Mouse (Mus musculus) cerebellum, adult 8-10 months (tissue): ENCODE results near the gene Sh3bp5.

Experiments
- DNase-seq: peaks from one replicate; pipeline ENCODE4 v3.0.0; 2022

The Sh3bp5 gene

DNA sequence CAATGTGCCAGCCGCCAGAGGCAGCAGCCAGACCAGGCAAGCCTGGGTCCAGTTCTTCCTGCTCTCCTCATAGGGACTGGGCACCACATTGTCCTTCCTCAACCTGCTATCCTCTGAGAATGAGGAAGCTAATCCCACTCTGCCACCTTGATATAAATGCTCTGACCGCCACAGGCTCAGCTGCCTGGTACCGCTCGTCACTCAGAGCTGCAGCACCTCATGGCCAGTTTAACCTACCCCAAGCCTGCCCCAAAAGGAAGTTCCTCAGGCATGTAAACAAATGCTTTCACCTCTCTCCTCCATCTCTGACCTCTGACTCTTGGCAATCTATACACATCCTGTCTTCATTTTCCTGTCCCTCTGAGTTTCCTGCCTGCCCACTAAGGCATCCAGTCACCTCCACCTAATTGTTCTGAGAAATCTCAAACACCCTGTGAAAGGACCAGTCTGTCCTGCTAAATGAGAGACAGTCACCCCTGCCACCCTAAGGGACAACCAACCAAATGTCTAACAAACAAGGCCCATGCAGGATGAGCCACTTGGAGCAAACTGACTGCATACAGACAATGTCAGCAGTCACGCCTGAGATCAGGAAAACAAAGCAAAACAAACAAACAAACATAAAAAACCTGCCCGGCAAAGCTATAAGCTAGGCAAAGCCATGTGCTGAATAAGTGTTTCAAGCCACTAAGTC, 27.8 kb downstream of the Sh3bp5 start:
- no peak for DNase-seq

GRCm38 (mm10) chr14:31407208-31407607, 28.7 kb downstream of the Sh3bp5 start:
- DNase-seq = no peak

GRCm38 (mm10) chr14:31406154-31406810, 29.6 kb downstream of the Sh3bp5 start:
- peak; percentile 74 for DNase-seq

DNA sequence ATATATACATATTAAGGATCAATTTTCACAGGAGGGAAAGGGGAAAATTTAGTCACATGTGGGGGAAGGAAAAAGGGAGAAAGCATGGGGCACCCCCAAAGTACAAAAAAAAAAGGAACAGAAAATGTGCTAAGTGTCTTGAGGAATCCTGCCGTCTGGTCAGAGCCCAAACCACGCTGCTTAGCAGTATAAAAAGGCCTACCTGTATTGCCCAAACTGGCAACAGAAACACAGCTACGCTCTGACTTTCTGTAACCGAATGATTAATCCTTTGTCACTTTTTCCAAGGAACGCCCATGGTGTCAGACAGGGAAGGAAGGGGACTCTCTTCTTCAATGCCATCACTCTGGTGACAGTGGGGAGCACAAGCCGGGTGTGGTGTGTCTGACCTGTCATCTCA, 30.2 kb downstream of the Sh3bp5 start:
- DNase-seq = no peak

DNA sequence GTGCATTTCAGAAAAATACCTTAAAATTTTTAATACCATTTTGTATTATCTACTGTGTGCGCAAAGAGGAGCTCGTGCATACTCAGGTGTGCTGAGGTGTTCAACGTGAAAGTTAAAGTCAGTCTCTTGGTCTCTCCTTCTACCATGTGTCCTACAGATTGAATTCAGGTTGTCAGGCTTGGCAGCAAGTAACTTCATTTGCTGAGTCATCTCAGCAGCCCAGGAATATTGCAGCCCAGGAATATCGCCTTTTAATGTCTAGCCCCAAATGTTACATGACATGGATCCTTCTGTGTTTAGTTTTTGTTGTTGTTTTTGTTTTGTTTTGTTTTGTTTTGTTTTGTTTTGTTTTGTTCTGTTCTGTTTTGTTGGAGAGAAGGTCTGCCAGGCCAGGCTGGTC, 31.2 kb downstream of the Sh3bp5 start:
- DNase-seq = no peak

DNA sequence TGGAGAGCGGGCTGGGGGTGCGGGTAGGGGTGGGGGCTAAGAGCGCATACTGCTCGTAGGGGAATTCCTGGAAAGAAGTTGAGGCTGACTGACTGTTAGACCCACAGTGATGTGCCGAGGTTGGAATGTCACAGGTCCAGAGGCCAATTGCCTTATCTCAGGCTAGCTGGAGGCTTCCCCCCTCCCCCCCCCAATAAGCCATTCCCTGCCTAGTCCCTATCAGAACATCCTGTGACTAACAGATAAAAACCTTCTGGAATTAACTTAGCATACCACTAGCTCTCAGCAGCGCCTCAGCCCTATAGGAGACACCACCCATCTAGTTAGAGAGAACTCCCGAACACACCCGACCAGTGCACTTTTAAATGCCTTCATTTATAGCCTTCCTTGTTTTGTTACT, 31.9 kb downstream of the Sh3bp5 start:
- DNase-seq = no peak

DNA sequence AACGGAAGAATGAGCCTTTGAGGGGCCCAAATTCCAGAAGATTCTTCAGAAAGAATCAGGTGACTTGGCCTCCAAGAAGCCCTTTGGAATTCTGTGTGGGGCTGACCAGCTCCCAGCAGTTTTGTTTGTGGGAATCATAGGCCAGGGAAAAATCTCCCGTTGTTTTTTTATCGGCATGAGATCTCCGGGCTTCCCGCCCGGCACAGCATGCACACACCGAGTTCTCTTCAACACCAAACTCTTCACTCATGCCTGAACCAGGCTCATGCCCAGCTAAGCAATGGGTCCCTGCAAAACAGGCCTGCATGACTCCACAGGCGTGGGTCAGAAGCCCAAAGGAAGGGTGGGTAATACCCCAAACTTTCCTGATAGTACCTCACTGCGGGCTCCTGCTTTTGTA, 32.3 kb downstream of the Sh3bp5 start:
- DNase-seq = no peak

- DNase-seq = no peak
These were observed 33.2 kb downstream of the Sh3bp5 start for GRCm38 (mm10) chr14:31402693-31403092.

GRCm38 (mm10) chr14:31401918-31402427, 33.9 kb downstream of the Sh3bp5 start:
- DNase-seq = no peak

- DNase-seq = no peak
These were observed 35.0 kb downstream of the Sh3bp5 start for GRCm38 (mm10) chr14:31400896-31401295.

DNA sequence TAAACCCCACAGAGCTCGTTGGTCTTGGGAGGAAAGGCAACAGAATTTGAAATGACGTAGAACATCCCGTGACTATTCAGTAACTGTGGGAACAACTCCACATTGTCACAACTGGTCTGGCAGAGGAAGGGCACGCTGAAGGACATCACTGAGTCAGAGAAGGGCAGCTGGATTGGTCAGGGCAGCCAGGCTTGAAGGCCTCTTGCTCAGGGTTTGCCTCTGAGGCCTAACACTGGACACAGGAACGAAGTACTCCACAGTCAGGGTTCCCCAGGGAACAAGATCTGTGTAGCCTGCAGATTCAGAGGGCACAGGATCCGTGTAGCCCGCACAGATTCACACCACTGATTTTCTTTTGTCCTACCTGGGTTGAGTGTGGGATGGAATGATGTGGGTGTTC, 35.6 kb downstream of the Sh3bp5 start:
- no peak for DNase-seq

GRCm38 (mm10) chr14:31399271-31399670, 36.6 kb downstream of the Sh3bp5 start:
- no peak for DNase-seq

DNA sequence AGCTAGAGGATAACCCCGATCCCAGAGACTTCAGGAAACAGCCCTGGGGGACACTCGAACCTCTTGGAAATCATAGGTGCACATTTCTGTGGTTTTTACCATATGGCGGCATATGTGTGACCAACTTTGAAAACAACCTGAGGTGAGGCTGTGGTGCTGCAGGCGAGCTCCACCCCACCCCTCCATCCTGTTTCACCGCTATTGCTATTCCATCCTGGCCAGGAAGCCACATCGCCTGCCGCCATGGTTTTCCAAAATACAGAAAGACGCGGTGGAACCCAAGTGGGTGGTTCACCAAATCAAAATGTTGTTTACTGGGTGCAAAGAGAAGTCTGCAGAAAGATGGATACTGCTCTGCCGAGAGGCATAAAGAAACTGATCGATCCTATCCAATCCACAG, 37.1 kb downstream of the Sh3bp5 start:
- no peak for DNase-seq

GRCm38 (mm10) chr14:31397791-31398595, 37.9 kb downstream of the Sh3bp5 start:
- DNase-seq = no peak

GRCm38 (mm10) chr14:31397353-31397752, 38.5 kb downstream of the Sh3bp5 start:
- no peak for DNase-seq

GRCm38 (mm10) chr14:31396428-31396827, 39.5 kb downstream of the Sh3bp5 start:
- no peak for DNase-seq

DNA sequence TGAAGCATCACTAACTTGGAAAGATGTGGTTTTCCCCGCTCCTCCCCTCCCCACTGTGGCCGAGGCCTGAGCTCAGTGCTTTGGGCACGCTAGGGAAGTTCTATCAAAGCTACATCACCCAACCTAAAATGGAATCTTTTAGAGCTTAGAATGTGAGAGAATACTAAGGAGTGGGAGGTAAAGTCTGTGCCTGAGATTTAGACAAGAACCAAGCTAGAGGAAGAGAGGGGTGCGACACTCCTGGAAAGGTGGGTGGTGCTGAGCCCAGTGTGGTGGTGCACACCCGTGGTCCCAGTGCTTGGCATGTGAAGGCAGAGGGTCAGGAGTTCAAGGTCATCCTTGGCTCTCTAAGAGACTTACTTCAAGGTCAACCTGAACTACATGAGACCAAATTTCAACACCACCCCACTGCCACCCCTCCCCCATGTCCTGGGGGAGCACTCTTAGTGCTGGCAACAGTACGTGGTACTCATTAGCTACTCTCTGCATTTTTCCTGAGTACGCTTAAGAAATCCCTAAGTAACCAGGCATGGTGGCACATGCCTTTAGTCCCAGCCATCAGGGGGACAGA, 40.2 kb downstream of the Sh3bp5 start:
- no peak for DNase-seq

- no peak for DNase-seq
These were observed 40.9 kb downstream of the Sh3bp5 start for GRCm38 (mm10) chr14:31394822-31395532.

GRCm38 (mm10) chr14:31393936-31394630, 41.8 kb downstream of the Sh3bp5 start:
- DNase-seq = no peak

DNA sequence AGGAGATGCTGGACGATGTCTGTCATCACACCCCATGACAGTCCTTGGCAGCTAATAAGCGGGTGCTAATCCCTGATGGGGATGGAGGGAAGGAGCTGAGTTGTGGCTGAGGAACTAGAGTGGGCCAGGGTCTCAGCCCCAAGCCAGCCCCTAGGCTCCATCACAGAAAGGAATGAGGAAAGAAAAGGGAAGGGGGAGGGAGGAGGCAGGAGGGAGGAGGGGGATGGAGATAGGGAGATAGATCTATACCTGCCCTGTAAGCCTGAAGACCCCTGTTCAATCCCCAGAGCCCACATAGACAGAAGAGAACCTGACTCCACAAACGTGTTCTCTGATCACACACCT, 42.4 kb downstream of the Sh3bp5 start:
- DNase-seq = no peak

GRCm38 (mm10) chr14:31392873-31393545, 42.9 kb downstream of the Sh3bp5 start:
- no peak for DNase-seq

- DNase-seq = no peak
These were observed 43.6 kb downstream of the Sh3bp5 start for GRCm38 (mm10) chr14:31392300-31392699.
